Comparison of ENCODE assay signal across 8 mouse cellular contexts in the genomic region with DNA sequence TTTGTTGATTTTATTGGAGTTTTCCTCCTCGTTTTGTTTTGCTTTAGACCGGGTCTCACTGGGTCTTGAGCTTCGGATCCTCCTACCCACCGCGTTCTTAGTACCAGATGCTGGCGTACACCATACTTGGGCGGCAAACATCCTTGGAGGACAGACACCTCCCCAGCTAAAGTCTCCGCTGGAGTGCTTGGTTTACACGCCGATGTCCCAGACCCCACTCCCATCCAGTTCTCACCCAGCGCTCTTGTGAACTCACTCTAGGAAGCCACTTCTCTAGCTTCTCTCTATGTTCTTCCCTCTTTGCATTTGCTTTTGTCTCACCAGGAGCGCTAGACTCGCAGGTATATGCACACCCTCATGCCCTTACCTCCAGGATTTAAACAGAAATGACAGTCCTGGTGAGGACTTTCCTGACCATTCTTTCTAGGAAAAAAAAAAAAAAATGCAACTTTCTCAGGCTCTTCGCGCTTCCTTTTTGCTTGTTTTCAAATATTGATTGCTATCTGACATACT. TPM values are rescaled to one million over a fixed set of nuclear protein-coding genes. Genes with fewer than 3 reads are reported as not detected.
A peak's percentile ranks its signal among the peaks of the same experiment; 100 is the strongest.
DNase-seq lines count a peak whose midpoint lies in the region; ATAC-seq and TF ChIP-seq lines count a peak whose summit lies in the region.

No protein-coding gene starts in this region.

- no peaks in the 10 kb centered on the region for H3K9me3 ChIP-seq in heart, embryonic 15.5 days (replicated peaks)
- no peaks in the 10 kb centered on the region for H3K9me3 ChIP-seq in hindbrain, embryonic 12.5 days (replicated peaks)
- H3K9me3 ChIP-seq in midbrain, embryonic 11.5 days (ENCODE audit: control insufficient read depth, low read length) = no peaks in the 10 kb centered on the region; the same call in 1 of the 2 replicates

- H3K27me3 ChIP-seq in heart, embryonic 15.5 days = no peaks in the 10 kb centered on the region
- H3K27me3 ChIP-seq in hindbrain, embryonic 12.5 days = no peaks in the 10 kb centered on the region
- no peaks in the 10 kb centered on the region for H3K27me3 ChIP-seq in midbrain, embryonic 11.5 days (ENCODE audit: control insufficient read depth, insufficient read depth, low read length)

- no peak for TF ChIP-seq POLR2A in bone marrow, adult 2 months (IDR thresholded peaks at IDR 0.05; ENCODE audit: borderline replicate concordance, control insufficient read depth, low read depth, low read length)

- peaks cover 17% of the 10 kb centered on the region for H3K4me1 ChIP-seq in heart, embryonic 15.5 days (replicated peaks)
- no peaks in the 10 kb centered on the region; the same call in 1 of the 2 replicates for H3K4me1 ChIP-seq in bone marrow, adult 2 months (ENCODE audit: control insufficient read depth, insufficient read depth, low read length)
- peaks cover 17% of the 10 kb centered on the region for H3K4me1 ChIP-seq in hindbrain, embryonic 12.5 days
- H3K4me1 ChIP-seq in midbrain, embryonic 11.5 days (ENCODE audit: control insufficient read depth, insufficient read depth, low read length) = peaks cover 12% of the 10 kb centered on the region

- H3K36me3 ChIP-seq in heart, embryonic 15.5 days = peaks cover 13% of the 10 kb centered on the region
- peaks cover 18% of the 10 kb centered on the region for H3K36me3 ChIP-seq in hindbrain, embryonic 12.5 days
- peaks cover 10% of the 10 kb centered on the region for H3K36me3 ChIP-seq in midbrain, embryonic 11.5 days (ENCODE audit: control insufficient read depth, insufficient read depth, low read length)

- peak overlapping the region; percentile 98 for H3K4me3 ChIP-seq in heart, embryonic 15.5 days
- H3K4me3 ChIP-seq in bone marrow, adult 2 months (replicated peaks; ENCODE audit: control insufficient read depth, low read depth, low read length) = peak overlapping the region; percentile 74
- H3K4me3 ChIP-seq in hindbrain, embryonic 12.5 days = peak overlapping the region; percentile 97
- H3K4me3 ChIP-seq in midbrain, embryonic 11.5 days (ENCODE audit: low read depth, low read length) = peak overlapping the region; percentile 99

- no peak for DNase-seq in heart, postnatal 14 days
- DNase-seq in midbrain, embryonic 11.5 days (ENCODE audit: low spot score, missing footprints) = peak; percentile 99
- DNase-seq in left cerebral cortex, postnatal 25 days (ENCODE audit: low spot score in 2 of 2) = no peak
- no peak for DNase-seq in ovary, postnatal 36 days (ENCODE audit: low spot score)

- peak overlapping the region; percentile 61 for H3K9ac ChIP-seq in heart, embryonic 15.5 days
- H3K9ac ChIP-seq in hindbrain, embryonic 12.5 days = peak overlapping the region; percentile 53
- peak overlapping the region; percentile 75 for H3K9ac ChIP-seq in midbrain, embryonic 11.5 days (ENCODE audit: low read length)

- WGBS in heart, embryonic 15.5 days = 1% methylated on average over 15 of the region's 15 CpGs
- WGBS in bone marrow, adult 2 months = 1% methylated on average over 15 of the region's 15 CpGs
- 1% methylated on average over 15 of the region's 15 CpGs for whole genome bisulfite sequencing in hindbrain, embryonic 12.5 days
- 2% methylated on average over 15 of the region's 15 CpGs for WGBS in midbrain, embryonic 11.5 days

- ATAC-seq in heart, embryonic 15.5 days (replicated peaks; ENCODE audit: insufficient number of reproducible peaks, insufficient read depth, low FRiP score, low read depth) = peak; percentile 34; the same call in 1 of the 2 replicates
- ATAC-seq in hindbrain, embryonic 12.5 days (ENCODE audit: low FRiP score) = peak; percentile 78
- ATAC-seq in midbrain, embryonic 11.5 days (ENCODE audit: low FRiP score) = peak; percentile 72
- ATAC-seq in activated CD4-positive, CD25-positive, alpha-beta regulatory T cell, adult 4 months = no peak

- peak overlapping the region; percentile 94 for H3K27ac ChIP-seq in heart, embryonic 15.5 days
- peak overlapping the region; percentile 6; the same call in 1 of the 2 replicates for H3K27ac ChIP-seq in bone marrow, adult 2 months (ENCODE audit: control insufficient read depth, insufficient read depth, low read depth, low read length, poor library complexity)
- peak overlapping the region; percentile 97 for H3K27ac ChIP-seq in hindbrain, embryonic 12.5 days
- H3K27ac ChIP-seq in midbrain, embryonic 11.5 days (ENCODE audit: low read depth, low read length) = peak overlapping the region; percentile 61

- intact Hi-C loops in heart, postnatal 14 days (cut with DNase I) = loop anchor here (2.0 kb wide), 2 partner anchors 93 to 379 kb away; partner anchors contain the start of gene Stk35
- intact Hi-C loops in left cerebral cortex, postnatal 25 days (cut with DNase I) = loop anchor here (2.0 to 5.0 kb wide), 2 partner anchors 68 to 95 kb away; partner anchors contain the start of gene Nop56

- peak overlapping the region; percentile 88 for H3K4me2 ChIP-seq in heart, embryonic 15.5 days
- peak overlapping the region; percentile 84 for H3K4me2 ChIP-seq in hindbrain, embryonic 12.5 days (replicated peaks)
- H3K4me2 ChIP-seq in midbrain, embryonic 11.5 days = peak overlapping the region; percentile 87

- no peak for TF ChIP-seq CTCF in bone marrow, adult 2 months (IDR thresholded peaks at IDR 0.05; ENCODE audit: control insufficient read depth, insufficient read depth, low read length)

RNA-seq across cellular contexts. Expression of gene Snrpb, which starts 0.4 kb away (rescaled TPM):
- 361 and 429 TPM in 2 replicates for polyA plus RNA-seq in heart, embryonic 15.5 days (2015; fragmentation: Nextera tagmentation; extraction: Ambion mirVana)
- 100 to 1,000 TPM; 141 to 159 TPM for total RNA-seq in heart, postnatal 14 days (2021)
- polyA plus RNA-seq in bone marrow, adult 2 months (2011; ENCODE audit: insufficient read depth, insufficient read length, low replicate concordance, missing spikeins) = 103 and 113 TPM in 2 replicates
- polyA plus RNA-seq in hindbrain, embryonic 12.5 days (2016; fragmentation: Nextera tagmentation; extraction: Ambion mirVana) = 440 and 489 TPM in 2 replicates
- 725 and 751 TPM in 2 replicates for polyA plus RNA-seq in midbrain, embryonic 11.5 days (2014; fragmentation: Nextera tagmentation; extraction: Ambion mirVana)
- 100 to 1,000 TPM in 1 of 2 experiments, 10 to 100 TPM in 1; 93.6 to 109 TPM for total RNA-seq in left cerebral cortex, postnatal 25 days (2021)
- polyA plus RNA-seq in activated CD4-positive, CD25-positive, alpha-beta regulatory T cell, adult 4 months (2017; shearing (Covaris generic)) = 100 to 1,000 TPM; 354 to 438 TPM

RNA-seq across cellular contexts. Expression of gene Tmc2, which starts 15.4 kb away (rescaled TPM):
- not detected in 2 replicates for polyA plus RNA-seq in heart, embryonic 15.5 days (2015; fragmentation: Nextera tagmentation; extraction: Ambion mirVana)
- total RNA-seq in heart, postnatal 14 days (2021) = not detected
- not detected in 2 replicates for polyA plus RNA-seq in bone marrow, adult 2 months (2011; ENCODE audit: insufficient read depth, insufficient read length, low replicate concordance, missing spikeins)
- not detected in 2 replicates for polyA plus RNA-seq in hindbrain, embryonic 12.5 days (2016; fragmentation: Nextera tagmentation; extraction: Ambion mirVana)
- polyA plus RNA-seq in midbrain, embryonic 11.5 days (2014; fragmentation: Nextera tagmentation; extraction: Ambion mirVana) = not detected in 2 replicates
- not detected for total RNA-seq in left cerebral cortex, postnatal 25 days (2021)
- polyA plus RNA-seq in activated CD4-positive, CD25-positive, alpha-beta regulatory T cell, adult 4 months (2017; shearing (Covaris generic)) = under 1 TPM in 1 of 2 experiments, not detected in 1; 0.12 TPM

Comparison
In these comparisons a context has a peak if more than half of its experiments do, and no peak if none do; other contexts are left out.
1. H3K27ac ChIP-seq: peak in every context shown above with its lines; median percentile 97 in hindbrain, embryonic 12.5 days; 94 in heart, embryonic 15.5 days; 61 in midbrain, embryonic 11.5 days; 6 in bone marrow, adult 2 months.